Mouse (Mus musculus) central nervous system, embryonic 18 days (tissue): ENCODE data around the gene Evi2b. TPM values are rescaled to one million over a fixed set of nuclear protein-coding genes. Genes with fewer than 3 reads are reported as not detected.

ENCODE experiments used
- polyA plus RNA-seq: library from polyadenylated mRNA; depleted of rRNA; stranded (reverse); fragments of >200 nt; gene quantifications from 2 replicates; pipeline ENCODE4 v1.2.3, GENCODE M21; 2012; rRNA removed

The Evi2b gene
- 0.48 and 0.75 TPM in 2 replicates for polyA plus RNA-seq

GRCm38 (mm10) chr11:79523560-79524309, at the start of gene Evi2b:
Evi2b (minus strand) TSS chr11:79523762.

GRCm38 (mm10) chr11:79530333-79530761, 6.8 kb upstream of the Evi2b start, which contains the start of the genes Evi2 and Evi2a:
Evi2 (minus strand) TSS chr11:79530589.
Evi2a (minus strand) TSS chr11:79530609.

GRCm38 (mm10) chr11:79503845-79504244, 19.7 kb downstream of the Evi2b start, which contains the start of gene Omg:
Omg (minus strand) TSS chr11:79504084.

Other genes with a start within 250 kb of the Evi2b start
- not detected in 2 replicates for gene Gm9964, start 226.9 kb downstream of the Evi2b start, polyA plus RNA-seq
- gene Nf1, start 184.1 kb downstream of the Evi2b start, polyA plus RNA-seq: 29.9 and 30.6 TPM in 2 replicates
- gene Omg, start 19.7 kb downstream of the Evi2b start, polyA plus RNA-seq: 15.0 and 15.3 TPM in 2 replicates
- 0.03 TPM in 2 replicates for gene Evi2, start 6.8 kb upstream of the Evi2b start, polyA plus RNA-seq
- gene Evi2a, start 6.8 kb upstream of the Evi2b start, polyA plus RNA-seq: 2.6 and 2.7 TPM in 2 replicates
- 48.0 and 51.8 TPM in 2 replicates for gene Rab11fip4, start 67.5 kb upstream of the Evi2b start, polyA plus RNA-seq